In genomic region chr10:59504291-59504690, GRCm38 (mm10) we compare ENCODE assay signal across 11 mouse cellular contexts.
DNase-seq lines count a peak whose midpoint lies in the region; ATAC-seq and TF ChIP-seq lines count a peak whose summit lies in the region.
"Had no signal": no experiment of that assay in that cellular context is flagged by ENCODE, and none has a peak within 500 bp of the region (broad histone marks: within the 10 kb centered on the region; RNA-seq: fewer than 3 reads in every experiment).

No protein-coding gene starts in this region.

- no peaks in the 10 kb centered on the region for H3K9me3 ChIP-seq in kidney, embryonic 15.5 days (replicated peaks)
- no peaks in the 10 kb centered on the region for H3K9me3 ChIP-seq in intestine, postnatal 0 days (ENCODE audit: control insufficient read depth)
- H3K9me3 ChIP-seq: embryonic facial prominence, embryonic 12.5 days had no signal

- peaks cover 35% of the 10 kb centered on the region for H3K4me1 ChIP-seq in kidney, embryonic 15.5 days
- no peaks in the 10 kb centered on the region; the same call in 1 of the 2 replicates for H3K4me1 ChIP-seq in intestine, postnatal 0 days (replicated peaks; ENCODE audit: control insufficient read depth, insufficient read depth, low read length)

- DNase-seq in gastrocnemius, adult 2 months, result peak; percentile 60
- no peak for DNase-seq in gastrocnemius, postnatal 36 days
- DNase-seq in kidney, adult 18-20 months, result no peak
- peak; percentile 25 for DNase-seq in Muller cell, postnatal 12 days (ENCODE audit: inconsistent ontology term)
- no peak for DNase-seq in embryo, embryonic 11 days
- DNase-seq: adrenal gland, adult 8-10 months had no signal

- no peak for ATAC-seq in kidney, embryonic 15.5 days (replicated peaks; ENCODE audit: low FRiP score)
- no peak for ATAC-seq in intestine, postnatal 0 days
- no peak for ATAC-seq in megakaryocyte, adult 5-6 weeks (ENCODE audit: poor library complexity, severe bottlenecking)

- H3K4me3 ChIP-seq in gastrocnemius, adult 2 months, result peak overlapping the region; percentile 41
- H3K4me3 ChIP-seq in kidney, embryonic 15.5 days (replicated peaks), result no peak overlapping the region
- no peak overlapping the region for H3K4me3 ChIP-seq in intestine, postnatal 0 days (ENCODE audit: low read depth, low read length)
- H3K4me3 ChIP-seq: embryonic facial prominence, embryonic 12.5 days; myocyte had no signal

- WGBS in kidney, embryonic 15.5 days, result 51% methylated on average over 3 of the region's 3 CpGs
- 60% methylated on average over 3 of the region's 3 CpGs for WGBS in intestine, postnatal 0 days

- H3K36me3 ChIP-seq in kidney, embryonic 15.5 days, result no peaks in the 10 kb centered on the region
- no peaks in the 10 kb centered on the region for H3K36me3 ChIP-seq in intestine, postnatal 0 days (ENCODE audit: control insufficient read depth, insufficient read depth)
- H3K36me3 ChIP-seq: embryonic facial prominence, embryonic 12.5 days had no signal

- H3K9ac ChIP-seq in kidney, embryonic 15.5 days, result no peak overlapping the region
- no peak overlapping the region for H3K9ac ChIP-seq in intestine, postnatal 0 days (ENCODE audit: low read depth, low read length)
- H3K9ac ChIP-seq: embryonic facial prominence, embryonic 12.5 days had no signal

- H3K27me3 ChIP-seq in kidney, embryonic 15.5 days, result no peaks in the 10 kb centered on the region
- no peaks in the 10 kb centered on the region for H3K27me3 ChIP-seq in intestine, postnatal 0 days (replicated peaks; ENCODE audit: control insufficient read depth, insufficient read depth, low read length)
- H3K27me3 ChIP-seq: embryonic facial prominence, embryonic 12.5 days had no signal

- peak overlapping the region; percentile 59; the same call in 1 of the 2 replicates for H3K4me2 ChIP-seq in kidney, embryonic 15.5 days
- H3K4me2 ChIP-seq in intestine, postnatal 0 days (replicated peaks; ENCODE audit: low read depth), result peak overlapping the region; percentile 57; the same call in 1 of the 2 replicates

- intact Hi-C loops in gastrocnemius, adult 2 months (cut with DNase I), result no loop called here
- intact Hi-C loops in gastrocnemius, postnatal 36 days (cut with DNase I), result no loop called here

- TF ChIP-seq CTCF in gastrocnemius, adult 2 months (IDR thresholded peaks at IDR 0.05), result no peak
- no peak for TF ChIP-seq CTCF in intestine, postnatal 0 days (IDR thresholded peaks at IDR 0.05; ENCODE audit: low read depth)

- H3K27ac ChIP-seq in gastrocnemius, adult 2 months, result peak overlapping the region; percentile 20; the same call in 1 of the 2 replicates
- H3K27ac ChIP-seq in kidney, embryonic 15.5 days, result no peak overlapping the region
- no peak overlapping the region for H3K27ac ChIP-seq in intestine, postnatal 0 days (ENCODE audit: low read depth, low read length)
- H3K27ac ChIP-seq: embryonic facial prominence, embryonic 12.5 days had no signal

Comparison
In these comparisons a context has a peak if more than half of its experiments do, and no peak if none do; other contexts are left out.
1. DNase-seq: peak in gastrocnemius, adult 2 months (single experiment) and Muller cell, postnatal 12 days (single experiment); none in gastrocnemius, postnatal 36 days (0 of 2), kidney, adult 18-20 months (single experiment) and embryo, embryonic 11 days (single experiment).